Mouse (Mus musculus) megakaryocyte, embryonic 14.5 days (primary cell): ENCODE data around the gene Abhd12.

ENCODE experiments used
- FLI1 ChIP-seq: IDR thresholded peaks from 2 replicates; pipeline ENCODE4 v1.6.1; 2012; ENCODE audit warnings: low read length, inconsistent platforms, mixed read lengths
- GATA1 ChIP-seq: IDR thresholded peaks from 3 replicates; pipeline ENCODE4 v1.6.1; 2012; ENCODE audit warnings: mixed read lengths, low read length, inconsistent platforms, borderline replicate concordance

DNA sequence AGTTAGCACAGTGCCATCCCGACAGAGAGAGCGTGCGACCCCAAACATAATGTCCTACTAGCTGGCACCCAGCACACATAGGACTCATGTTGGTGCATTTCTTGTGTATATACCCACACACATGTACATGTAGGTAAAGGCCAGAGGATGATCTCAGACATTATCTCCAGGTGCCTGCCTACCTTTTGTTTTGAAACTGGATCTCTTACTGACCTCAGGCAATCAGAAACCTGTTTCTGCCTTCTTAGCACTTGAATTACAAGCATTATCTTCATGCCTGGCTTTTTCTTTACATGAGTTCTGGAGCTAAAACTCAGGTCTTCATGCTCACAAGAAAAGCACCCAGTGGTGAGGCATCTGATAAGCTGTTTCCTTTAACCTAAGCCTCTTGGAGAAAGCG, 68.6 kb downstream of the Abhd12 start:
- no peak for TF ChIP-seq GATA1
- TF ChIP-seq FLI1: no peak
